Mouse (Mus musculus): Measurements from ENCODE around the gene Pgm5. TPM values are rescaled to one million over a fixed set of nuclear protein-coding genes. Genes with fewer than 3 reads are reported as not detected.
"Not testable (repeated sequence)": the region's sequence is repeated elsewhere in the genome, so short reads cannot be mapped to it uniquely, and the experiment has no call there.

Pgm5 gene
- polyA plus RNA-seq, 2 experiments from 2014 or later = not detected

DNA sequence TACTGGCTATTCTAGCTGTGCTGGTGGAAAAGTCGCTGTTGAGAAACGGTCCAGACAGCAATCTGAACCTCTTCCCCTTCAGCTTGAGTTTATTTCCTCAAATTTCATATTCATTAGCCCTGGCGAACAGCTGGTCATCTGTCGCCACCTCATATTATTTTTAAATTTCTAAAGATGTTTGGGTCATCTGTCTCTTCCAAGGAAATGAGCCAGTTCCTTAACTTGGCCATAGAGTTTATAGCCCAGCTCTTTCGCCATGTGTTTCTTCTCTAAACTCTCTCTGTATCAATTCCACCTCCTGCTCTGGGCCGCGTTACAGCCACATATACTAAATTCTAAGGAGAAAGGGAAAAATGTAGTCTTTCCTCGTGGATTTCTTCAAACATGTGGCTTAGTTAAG is 158.0 kb downstream of the Pgm5 start:
- no peak for ATAC-seq

DNA sequence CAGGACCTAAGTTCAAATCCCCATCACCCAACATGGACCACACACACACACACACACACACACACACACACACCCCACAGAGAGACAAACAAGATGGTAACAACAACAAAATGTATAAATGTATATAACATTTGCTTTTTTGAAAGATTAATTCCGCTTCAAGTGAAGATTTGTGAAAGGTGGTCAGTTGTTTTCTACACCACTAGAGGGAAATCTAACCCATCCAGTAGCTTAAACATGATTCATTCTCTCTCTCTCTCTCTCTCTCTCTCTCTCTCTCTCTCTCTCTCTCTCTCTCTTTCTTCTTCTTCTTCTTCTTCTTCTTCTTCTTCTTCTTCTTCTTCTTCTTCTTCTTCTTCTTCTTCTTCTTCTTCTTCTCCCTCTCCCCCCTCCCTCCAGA is 158.5 kb downstream of the Pgm5 start:
- not testable (repeated sequence) for ATAC-seq

DNA sequence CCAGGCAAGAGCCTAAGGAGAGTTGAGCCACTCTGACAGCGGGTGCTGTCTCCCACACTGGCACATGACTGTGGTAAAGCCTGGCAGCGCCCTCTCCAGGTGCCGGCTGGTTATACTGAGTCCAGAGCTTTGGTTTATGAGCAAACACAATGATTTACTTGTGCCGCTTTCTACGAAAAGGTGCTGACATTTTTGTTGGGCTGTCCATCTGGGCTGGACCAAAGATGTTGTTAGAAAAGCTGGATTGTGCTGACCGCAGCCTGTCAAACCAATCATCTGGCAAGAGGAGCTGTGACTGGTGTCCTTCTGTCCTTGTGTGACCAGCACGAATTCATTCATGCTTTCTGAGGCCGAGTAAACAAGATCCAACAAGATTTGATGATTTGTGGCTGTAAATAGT is 159.9 kb downstream of the Pgm5 start:
- ATAC-seq = no peak

DNA sequence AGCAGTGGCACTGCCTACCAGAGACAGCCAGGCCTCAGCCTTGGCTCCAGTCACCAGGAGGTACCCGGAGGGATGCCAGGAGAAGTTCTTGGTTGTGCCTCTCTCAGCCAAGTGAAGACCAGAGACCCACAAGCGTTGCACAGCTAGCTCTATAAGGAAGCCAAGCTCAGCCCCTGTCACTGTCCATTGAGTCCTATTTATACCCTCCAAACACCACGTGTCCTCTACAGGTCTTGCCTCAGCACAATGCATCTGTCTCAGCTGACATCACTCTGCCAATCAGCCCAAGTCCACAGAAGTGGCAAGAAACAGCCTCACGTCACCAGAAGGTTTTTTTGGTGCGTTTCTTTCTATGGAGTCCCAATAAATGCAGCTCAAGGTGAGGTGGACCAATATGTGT is 161.0 kb downstream of the Pgm5 start:
- no peak for ATAC-seq

GRCm38 (mm10) chr19:24699910-24700309 is 161.7 kb downstream of the Pgm5 start:
- ATAC-seq = no peak

GRCm38 (mm10) chr19:24699196-24699595 is 162.5 kb downstream of the Pgm5 start:
- no peak for ATAC-seq

GRCm38 (mm10) chr19:24698651-24699050 is 163.0 kb downstream of the Pgm5 start:
- no peak for ATAC-seq

GRCm38 (mm10) chr19:24697946-24698345 is 163.7 kb downstream of the Pgm5 start:
- ATAC-seq = no peak

- ATAC-seq = no peak
Measured at GRCm38 (mm10) chr19:24692691-24693090, 169.0 kb downstream of the Pgm5 start.

DNA sequence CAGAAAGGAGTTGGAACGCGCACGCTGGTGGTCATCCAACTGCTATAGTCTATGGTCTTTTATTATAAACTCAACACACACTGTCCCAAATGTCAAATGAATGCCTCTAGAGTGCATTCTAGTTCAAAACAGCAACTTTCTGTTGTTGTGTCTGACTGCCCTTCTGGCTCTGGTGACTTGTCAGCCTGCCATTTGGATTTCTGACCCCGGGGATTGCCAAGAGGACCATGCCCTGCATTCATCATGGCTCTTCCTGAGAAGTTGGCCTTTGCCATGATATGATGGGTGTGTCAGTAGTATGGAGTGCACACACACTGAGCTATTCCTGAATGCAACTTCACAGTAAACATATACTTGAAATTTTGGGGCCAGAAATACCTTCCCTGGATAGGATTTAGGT is 172.1 kb downstream of the Pgm5 start:
- no peak for ATAC-seq

- ATAC-seq = no peak
Measured at GRCm38 (mm10) chr19:24688327-24688726, 173.3 kb downstream of the Pgm5 start.

DNA sequence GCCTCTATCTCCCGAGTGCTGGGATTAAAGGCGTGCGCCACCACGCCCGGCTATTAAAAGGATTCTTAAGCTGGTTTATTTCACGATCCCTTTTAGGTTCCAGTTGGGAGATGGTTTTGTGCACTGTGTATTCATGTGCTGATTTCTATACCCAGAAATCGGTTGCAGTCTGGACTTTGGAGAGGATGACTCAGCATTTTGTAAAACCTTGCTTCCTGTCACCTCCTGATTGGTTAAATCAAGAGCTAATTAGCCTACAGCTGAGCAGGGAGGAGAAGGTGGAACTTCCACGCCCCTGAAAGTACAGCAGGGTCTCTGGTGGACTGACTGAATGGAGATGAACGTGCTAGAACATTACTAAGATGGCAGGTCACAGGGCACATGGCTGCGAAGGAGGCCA is 175.2 kb downstream of the Pgm5 start:
- ATAC-seq = no peak

DNA sequence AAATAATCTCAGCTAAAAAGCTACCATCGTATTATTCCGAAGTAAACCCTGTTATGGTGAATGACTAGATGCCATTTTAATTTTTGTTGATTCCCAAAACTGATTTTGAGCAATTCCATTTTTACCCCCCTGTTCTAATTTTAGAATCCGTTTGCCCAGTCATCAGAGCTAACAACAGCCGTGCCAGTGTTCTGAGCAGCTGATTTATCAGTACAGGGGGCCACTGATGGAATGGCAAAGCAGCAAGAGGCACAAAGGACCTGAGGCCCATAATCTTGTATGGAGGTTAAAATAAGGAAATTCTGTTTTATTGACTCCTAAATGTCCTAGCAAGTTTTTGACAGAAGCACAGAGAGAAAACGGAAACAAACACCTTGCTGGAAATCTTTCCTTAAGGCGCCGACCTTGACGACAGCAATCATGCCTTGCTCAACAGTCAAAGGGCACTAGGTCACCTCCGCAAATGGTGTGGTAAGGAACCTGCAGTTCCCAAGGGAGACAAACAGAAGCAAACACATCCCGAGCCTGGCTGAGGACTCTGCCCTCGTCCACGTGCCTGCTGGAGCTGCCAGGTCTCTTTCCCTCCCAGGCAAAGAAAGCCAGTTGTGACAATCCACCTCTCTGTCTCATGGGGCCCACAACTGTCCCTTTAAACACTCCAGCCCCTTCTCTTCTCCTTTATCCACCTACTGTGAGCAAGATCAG is 178.5 kb downstream of the Pgm5 start:
- no peak for ATAC-seq

DNA sequence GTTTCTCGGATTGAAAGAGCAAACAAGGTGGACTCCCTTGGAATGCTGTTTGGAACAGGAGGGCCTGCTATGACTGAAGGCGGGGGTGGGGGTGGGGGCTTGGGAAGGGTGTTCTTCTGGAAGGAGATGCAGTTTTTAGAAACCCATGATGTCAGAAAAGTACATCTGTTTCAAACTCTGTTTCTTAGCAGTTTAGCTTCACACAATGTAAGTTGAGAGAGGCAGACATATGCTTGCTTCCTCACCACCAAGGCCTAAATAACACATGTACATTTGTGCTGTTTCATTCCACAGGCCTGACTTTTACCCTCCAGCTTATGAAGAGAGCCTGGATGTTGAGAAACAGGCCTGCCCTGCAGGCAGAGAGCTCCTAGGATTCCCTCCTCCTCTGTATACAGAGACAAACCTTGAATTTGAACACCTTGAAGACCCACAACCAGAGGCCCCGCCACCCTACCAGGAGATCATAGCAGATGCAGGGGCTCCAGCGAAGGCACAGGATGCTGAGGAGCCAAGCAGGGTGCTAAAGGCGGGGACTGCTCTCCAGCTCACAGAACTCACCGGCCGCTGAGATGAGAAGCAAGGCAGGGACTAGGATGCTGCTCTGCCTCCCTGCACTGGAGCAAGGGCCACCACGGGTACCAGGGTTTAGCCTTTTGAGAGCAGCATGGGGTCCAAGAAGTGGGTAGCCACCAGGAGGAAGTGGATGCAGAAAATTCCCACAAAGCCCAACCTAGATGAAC is 184.2 kb downstream of the Pgm5 start:
- ATAC-seq = no peak

GRCm38 (mm10) chr19:24676429-24676828 is 185.2 kb downstream of the Pgm5 start:
- ATAC-seq = no peak

DNA sequence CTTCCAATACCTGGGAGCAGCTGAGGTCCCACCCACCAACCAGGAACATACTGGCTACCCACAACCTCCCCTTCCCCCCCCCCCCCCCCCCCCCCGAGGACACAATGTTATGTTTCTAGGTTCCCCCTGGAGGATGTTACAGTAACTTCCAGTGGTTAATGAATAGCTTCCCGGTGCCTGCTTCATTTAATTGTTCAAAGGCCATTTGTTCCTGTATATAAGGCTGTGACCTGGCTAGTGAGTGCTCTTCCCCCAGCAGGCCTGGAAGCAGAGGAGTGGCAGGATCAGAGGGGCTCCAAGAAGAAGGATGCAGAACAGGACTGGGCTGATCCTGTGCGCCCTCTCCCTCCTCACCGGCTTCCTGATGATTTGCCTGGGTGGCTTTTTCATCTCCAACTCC is 187.9 kb downstream of the Pgm5 start, which contains the start of gene Tmem252:
Tmem252 (plus strand) TSS at position 247 of the 400 bp plus-strand sequence.
- no peak for ATAC-seq

- no peak for ATAC-seq
Measured at GRCm38 (mm10) chr19:24673331-24673730, 188.3 kb downstream of the Pgm5 start.

DNA sequence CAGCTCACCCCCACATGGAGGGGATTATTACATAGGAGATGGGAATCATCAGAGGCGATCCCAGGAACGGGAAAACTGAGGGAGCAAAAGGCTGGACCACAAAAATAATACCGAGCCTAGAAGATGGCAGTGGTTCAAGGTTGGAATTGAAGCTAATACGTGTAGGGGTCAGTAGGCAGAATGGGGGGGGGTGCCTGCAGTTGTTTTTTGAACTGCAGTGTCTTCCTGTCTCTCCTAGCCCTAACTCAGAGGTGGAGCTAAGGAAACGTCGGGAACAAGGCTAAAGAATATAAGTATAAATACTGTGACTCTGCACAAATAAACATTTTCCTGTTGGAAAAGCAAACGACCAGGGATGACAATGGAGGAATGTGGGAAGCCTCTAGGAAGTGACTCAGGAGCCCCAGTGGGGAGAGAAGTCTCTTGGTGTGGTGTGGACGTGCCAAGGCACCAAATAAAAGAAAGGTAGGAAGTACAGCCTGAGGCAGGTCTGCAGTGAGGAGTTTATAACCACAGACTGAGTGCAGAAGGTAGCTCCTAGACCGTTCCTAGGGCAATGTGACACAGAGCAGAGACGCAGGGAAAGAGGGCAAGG is 189.2 kb downstream of the Pgm5 start:
- ATAC-seq = no peak

- no peak for ATAC-seq
Measured at GRCm38 (mm10) chr19:24671571-24671970, 190.1 kb downstream of the Pgm5 start.

GRCm38 (mm10) chr19:24667527-24667926 is 194.1 kb downstream of the Pgm5 start:
- no peak for ATAC-seq

- ATAC-seq = no peak
Measured at GRCm38 (mm10) chr19:24665771-24666170, 195.9 kb downstream of the Pgm5 start.

DNA sequence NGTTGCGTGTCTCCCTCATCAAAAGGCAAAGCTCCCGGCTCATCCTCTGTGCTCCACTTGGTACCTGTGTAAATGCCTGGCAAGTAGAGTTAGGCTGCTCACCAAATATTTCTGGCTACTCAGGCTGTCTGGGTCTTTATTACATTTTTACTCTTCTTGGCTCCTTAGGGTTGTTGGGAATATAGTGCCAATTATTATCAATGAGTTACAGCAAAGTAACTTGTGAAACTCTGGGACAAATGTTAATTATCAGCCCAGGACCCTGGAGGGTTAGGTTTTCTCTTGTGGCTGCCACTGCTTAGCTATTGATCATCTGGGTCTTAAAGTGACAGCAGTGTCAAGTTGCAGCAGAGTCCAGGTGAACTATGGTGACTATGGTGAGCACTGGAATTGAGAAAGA is 199.3 kb downstream of the Pgm5 start:
- ATAC-seq = no peak

DNA sequence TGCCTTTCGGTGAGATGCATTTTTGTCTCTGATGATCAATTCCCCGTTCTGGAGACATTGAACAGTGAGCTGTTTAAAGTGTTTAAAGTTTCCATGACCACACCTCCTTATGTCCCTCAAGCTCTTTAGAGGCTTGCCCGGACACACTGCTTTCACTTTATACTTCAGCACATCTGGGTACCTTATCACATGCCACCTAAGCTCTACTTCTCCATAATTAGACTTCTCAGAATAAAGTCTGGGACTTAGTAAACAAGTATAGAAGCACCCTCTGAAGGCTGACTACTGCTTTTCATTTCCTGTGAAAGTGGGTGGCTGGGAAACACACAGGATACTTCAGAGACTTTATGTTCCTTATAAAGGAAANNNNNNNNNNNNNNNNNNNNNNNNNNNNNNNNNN is 204.7 kb downstream of the Pgm5 start:
- ATAC-seq = peak; percentile 67

DNA sequence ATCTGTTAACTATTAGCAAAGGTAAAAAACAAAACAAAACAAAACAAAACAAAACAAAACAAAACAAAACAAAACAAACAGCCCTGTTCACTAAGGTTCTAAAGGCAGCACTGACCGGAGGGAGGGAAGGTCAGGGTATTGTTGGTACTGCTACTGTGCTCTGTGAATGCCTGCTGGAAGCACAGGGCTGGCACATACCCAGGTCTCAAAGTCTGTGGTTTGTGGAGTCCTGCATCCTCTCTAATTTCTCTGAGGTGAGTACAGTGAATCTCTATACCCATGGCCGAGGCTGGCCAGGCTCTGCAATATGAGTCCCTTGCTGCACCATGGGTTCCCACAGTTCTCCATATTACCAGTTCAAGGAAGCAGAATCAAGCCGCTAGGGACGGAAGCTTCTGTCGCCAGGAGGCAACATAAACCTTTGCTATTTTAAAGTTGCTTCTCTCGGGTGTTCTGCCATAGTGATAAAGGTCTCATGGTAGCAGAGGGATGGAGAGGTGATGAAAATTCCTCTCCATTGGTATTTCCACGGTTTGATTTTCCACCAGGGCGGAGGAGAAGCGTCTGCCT is 208.3 kb downstream of the Pgm5 start:
- no peak for ATAC-seq
